Mouse (Mus musculus) heart, postnatal 0 days (tissue): Measurements from ENCODE around the gene Fam83f. TPM values are rescaled to one million over a fixed set of nuclear protein-coding genes. Genes with fewer than 3 reads are reported as not detected.

Experiments
- ATAC-seq: fragments of 200-750 bp; cut with Nextera tagmentation; 2 replicates; pipeline ENCODE4 v1.8.0; 2017; ENCODE audit warnings: low read depth, moderate number of reproducible peaks, moderate library complexity; ENCODE audit not compliant: insufficient read depth
- DNase-seq: peaks from one replicate; pipeline ENCODE4 v3.0.0-alpha.2; 2016; ENCODE audit warnings: low spot score
- H3K27ac ChIP-seq: fragments of 300-500 bp; sonication (generic); 2 replicates; pipeline ENCODE4 v1.5.1; 2014; ENCODE audit warnings: low read depth, mild to moderate bottlenecking
- H3K27me3 ChIP-seq: fragments of 300-500 bp; sonication (generic); 2 replicates; pipeline ENCODE4 v1.6.1; 2014; ENCODE audit warnings: low read length, mixed read lengths; ENCODE audit not compliant: control insufficient read depth, insufficient read depth
- H3K36me3 ChIP-seq: fragments of 300-500 bp; sonication (generic); replicated peaks from 2 replicates; pipeline ENCODE4 v1.6.1; 2014; ENCODE audit warnings: low read length, mixed read lengths; ENCODE audit not compliant: control insufficient read depth, insufficient read depth
- H3K4me1 ChIP-seq: fragments of 300-500 bp; sonication (generic); 2 replicates; pipeline ENCODE4 v1.6.1; 2014; ENCODE audit warnings: antibody characterized with exemption; ENCODE audit not compliant: control insufficient read depth, insufficient read depth
- H3K4me2 ChIP-seq: fragments of 300-500 bp; sonication (generic); 2 replicates; pipeline ENCODE4 v1.6.1; 2014; ENCODE audit warnings: low read depth, mild to moderate bottlenecking, low read length, moderate library complexity
- H3K4me3 ChIP-seq: fragments of 300-500 bp; sonication (generic); 2 replicates; pipeline ENCODE4 v1.5.1; 2014; ENCODE audit warnings: low read depth, low read length
- H3K9ac ChIP-seq: fragments of 300-500 bp; sonication (generic); replicated peaks from 2 replicates; pipeline ENCODE4 v1.6.1; 2014; ENCODE audit warnings: low read depth, low read length, mixed read lengths
- H3K9me3 ChIP-seq: fragments of 300-500 bp; sonication (generic); replicated peaks from 2 replicates; pipeline ENCODE4 v1.6.1; 2016; ENCODE audit warnings: low read length; ENCODE audit not compliant: control insufficient read depth
- CTCF ChIP-seq: IDR thresholded peaks from 2 replicates; pipeline ENCODE4 v1.5.1; 2016; ENCODE audit warnings: antibody characterized with exemption, control low read depth, low read depth
- EP300 ChIP-seq: IDR thresholded peaks from 2 replicates; pipeline ENCODE4 v1.6.1; 2016; ENCODE audit warnings: antibody characterized with exemption, low read depth
- WGBS: fragments of 180-500 bp; shearing (Covaris S2); extraction: QIAGEN DNeasy Blood & Tissue Kit; methylation state at CpG from one replicate; pipeline ENCODE4 v1.1.7; 2014; 5-methylcytosine and 5-hydroxymethylcytosine counted together
- polyA plus RNA-seq: library from polyadenylated mRNA; unstranded; fragments of >200 nt; fragmentation: Nextera tagmentation; extraction: Ambion mirVana; gene quantifications from 2 replicates; pipeline ENCODE4 v1.2.1, GENCODE M21; 2015
- total RNA-seq: library from RNA; depleted of rRNA; stranded (reverse); fragments of >200 nt; gene quantifications from 2 replicates; pipeline ENCODE4 v1.2.3, GENCODE M21; 2014; ENCODE audit warnings: low replicate concordance

Gene Fam83f
- total and polyA plus RNA-seq, 2 experiments from 2014 or later = 0.14 to 0.95 TPM

- Histone ChIP-seq H3K9me3 (no peaks in the 10 kb centered on the region), H3K36me3 (no peaks in the 10 kb centered on the region), H3K27ac (no peak overlapping the region), H3K4me1 (no peaks in the 10 kb centered on the region), H3K4me2 (no peak overlapping the region), H3K27me3 (peaks cover 3% of the 10 kb centered on the region; the same call in 1 of the 2 replicates), H3K4me3 (no peak overlapping the region), H3K9ac (no peak overlapping the region)
- TF ChIP-seq EP300 = no peak
- TF ChIP-seq CTCF = no peak
- DNase-seq (no peak), ATAC-seq (no peak)
- WGBS = 57% methylated on average over 8 of the region's 8 CpGs
Observed at GRCm38 (mm10) chr15:80653865-80654264, 17.8 kb upstream of the Fam83f start.

DNA sequence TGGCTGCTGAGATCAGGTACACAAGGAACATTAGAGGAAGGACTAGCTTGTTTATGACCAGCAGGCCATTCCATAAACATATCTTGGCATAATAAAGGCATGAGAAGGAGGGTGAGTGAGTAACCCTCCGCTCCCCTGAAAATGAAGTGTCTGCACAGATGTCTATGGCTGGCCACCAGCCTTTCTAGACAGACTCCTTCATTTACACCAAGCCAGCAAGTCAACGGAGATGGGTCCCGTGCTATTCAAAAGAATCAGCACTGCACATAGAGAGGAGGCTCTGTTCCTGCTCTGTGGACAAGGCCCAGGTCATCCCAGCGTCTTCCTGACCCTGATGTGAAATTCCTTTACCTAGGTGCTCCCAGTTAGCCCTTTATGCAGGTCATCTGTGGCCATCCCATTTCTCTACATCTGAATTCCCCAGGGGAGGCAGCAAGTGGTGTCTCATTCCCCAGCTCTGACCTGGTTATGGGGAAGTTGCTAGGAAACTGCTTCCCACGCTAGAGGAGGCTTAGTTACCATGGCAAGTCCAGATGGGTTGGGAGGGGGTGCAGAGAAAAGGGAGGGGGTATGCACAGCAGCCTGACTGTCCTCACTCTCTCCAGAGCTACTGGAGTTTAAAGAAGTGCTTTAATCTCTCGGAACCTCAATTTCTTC lies 12.7 kb upstream of the Fam83f start:
- WGBS = 72% methylated on average over 6 of the region's 6 CpGs
- no peaks in the 10 kb centered on the region for H3K36me3 ChIP-seq
- H3K27ac ChIP-seq = no peak overlapping the region
- TF ChIP-seq EP300 (no peak), CTCF (no peak)
- no peaks in the 10 kb centered on the region for H3K9me3 ChIP-seq
- H3K4me1 ChIP-seq = no peaks in the 10 kb centered on the region
- DNase-seq (no peak), ATAC-seq (no peak)
- no peak overlapping the region for H3K4me3 ChIP-seq
- H3K9ac ChIP-seq = no peak overlapping the region
- H3K27me3 ChIP-seq = peaks cover 3% of the 10 kb centered on the region; the same call in 1 of the 2 replicates
- no peak overlapping the region for H3K4me2 ChIP-seq

- Histone ChIP-seq H3K27ac (no peak overlapping the region), H3K27me3 (no peaks in the 10 kb centered on the region), H3K4me3 (no peak overlapping the region), H3K9ac (no peak overlapping the region), H3K4me2 (no peak overlapping the region), H3K4me1 (peaks cover 4% of the 10 kb centered on the region; the same call in 1 of the 2 replicates), H3K9me3 (no peaks in the 10 kb centered on the region), H3K36me3 (no peaks in the 10 kb centered on the region)
- DNase-seq (no peak), ATAC-seq (no peak)
- WGBS = 39% methylated on average over 4 of the region's 4 CpGs
- no peak for TF ChIP-seq EP300
- no peak for TF ChIP-seq CTCF
Observed at GRCm38 (mm10) chr15:80660963-80661362, 10.7 kb upstream of the Fam83f start.

GRCm38 (mm10) chr15:80664444-80664843 lies 7.2 kb upstream of the Fam83f start:
- peaks cover 4% of the 10 kb centered on the region; the same call in 1 of the 2 replicates for H3K4me1 ChIP-seq
- peak; percentile 31 for DNase-seq
- WGBS = 40% methylated on average over 4 of the region's 4 CpGs
- no peak overlapping the region for H3K9ac ChIP-seq
- TF ChIP-seq CTCF (no peak), EP300 (no peak)
- no peaks in the 10 kb centered on the region for H3K9me3 ChIP-seq
- H3K27ac ChIP-seq = no peak overlapping the region
- H3K27me3 ChIP-seq = no peaks in the 10 kb centered on the region
- H3K36me3 ChIP-seq = no peaks in the 10 kb centered on the region
- no peak overlapping the region for H3K4me3 ChIP-seq
- ATAC-seq = no peak
- H3K4me2 ChIP-seq = no peak overlapping the region

DNA sequence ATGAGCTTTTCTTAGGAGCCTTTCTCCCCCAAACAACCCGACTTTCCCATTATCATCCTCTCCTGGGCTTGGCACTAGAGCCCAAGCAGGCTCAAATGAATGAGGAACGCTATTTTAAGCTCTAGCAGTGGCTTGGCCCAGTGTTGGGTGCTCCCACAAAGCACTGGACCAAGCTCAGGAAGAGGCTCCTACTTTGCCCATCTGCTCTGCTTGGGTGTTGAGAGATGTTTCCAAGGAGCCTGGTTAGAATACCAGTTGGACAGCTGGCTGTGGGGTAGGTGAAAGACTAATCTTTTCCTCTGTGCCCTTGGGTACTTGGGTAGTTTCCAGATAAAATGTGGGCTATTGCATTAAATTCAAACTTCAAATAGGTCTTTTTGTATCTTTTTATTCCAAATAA lies 1.2 kb downstream of the Fam83f start:
- no peak overlapping the region for H3K9ac ChIP-seq
- H3K27ac ChIP-seq = no peak overlapping the region
- WGBS = 31% methylated on average over 2 of the region's 2 CpGs
- H3K27me3 ChIP-seq = peaks cover 25% of the 10 kb centered on the region
- no peak overlapping the region for H3K4me3 ChIP-seq
- H3K9me3 ChIP-seq = no peaks in the 10 kb centered on the region
- DNase-seq (no peak), ATAC-seq (no peak)
- no peak for TF ChIP-seq EP300
- TF ChIP-seq CTCF = no peak
- H3K36me3 ChIP-seq = no peaks in the 10 kb centered on the region
- H3K4me1 ChIP-seq = peaks cover 17% of the 10 kb centered on the region
- H3K4me2 ChIP-seq = no peak overlapping the region

DNA sequence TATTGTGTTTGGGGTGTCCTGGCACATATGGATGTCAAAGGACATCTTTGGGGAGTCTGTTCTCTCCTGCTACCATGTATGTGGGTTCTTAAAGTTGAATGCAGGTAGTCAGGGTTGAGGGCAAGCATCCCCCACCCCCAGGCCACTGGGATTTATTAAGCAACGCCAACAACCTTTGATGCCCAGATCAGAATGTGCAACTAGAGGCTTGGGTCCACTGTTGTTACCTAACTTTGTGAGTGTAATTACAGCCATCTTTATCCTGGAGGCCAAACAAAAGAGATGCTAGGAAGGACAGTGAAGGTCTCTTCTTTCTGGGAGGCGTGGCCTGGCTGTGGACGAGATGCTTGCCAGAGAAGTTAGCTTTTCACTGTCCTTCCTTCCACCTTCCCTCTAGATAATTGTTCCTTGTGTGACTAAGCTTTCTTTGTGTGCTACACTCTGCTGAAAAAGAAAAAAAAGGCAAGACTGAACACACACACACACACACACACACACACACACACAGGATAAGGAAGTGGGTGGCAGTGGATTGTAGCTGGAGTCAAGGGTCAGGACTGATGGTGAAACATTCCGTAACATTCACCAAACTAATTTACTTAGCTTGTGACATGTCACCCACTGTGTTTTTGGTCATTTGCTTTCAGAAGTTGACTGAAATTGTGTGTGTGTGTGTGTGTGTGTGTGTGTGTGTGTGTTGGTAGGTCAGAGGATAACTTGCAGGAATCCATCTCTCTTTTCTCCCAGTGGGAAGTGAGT lies 1.9 kb downstream of the Fam83f start:
- no peaks in the 10 kb centered on the region for H3K36me3 ChIP-seq
- WGBS = 86% methylated on average over 4 of the region's 4 CpGs
- H3K4me2 ChIP-seq = no peak overlapping the region
- DNase-seq (no peak), ATAC-seq (no peak)
- no peak overlapping the region for H3K4me3 ChIP-seq
- H3K9ac ChIP-seq = no peak overlapping the region
- H3K27me3 ChIP-seq = peaks cover 25% of the 10 kb centered on the region
- no peak for TF ChIP-seq CTCF
- TF ChIP-seq EP300 = no peak
- H3K9me3 ChIP-seq = no peaks in the 10 kb centered on the region
- H3K4me1 ChIP-seq = peaks cover 17% of the 10 kb centered on the region
- H3K27ac ChIP-seq = no peak overlapping the region
